Mouse (Mus musculus) midbrain, postnatal 0 days (tissue): ENCODE results near the gene Hyal1. TPM values are rescaled to one million over a fixed set of nuclear protein-coding genes. Genes with fewer than 3 reads are reported as not detected.
A peak's percentile ranks its signal among the peaks of the same experiment; 100 is the strongest.

ENCODE experiments used
- ATAC-seq: fragments of 200-750 bp; cut with Nextera tagmentation; 2 replicates; pipeline ENCODE4 v1.8.0; 2017; ENCODE audit warnings: moderate number of reproducible peaks, mild to moderate bottlenecking, moderate TSS enrichment, moderate library complexity; ENCODE audit not compliant: low FRiP score
- DNase-seq: peaks from one replicate; pipeline ENCODE4 v3.0.0-alpha.2; 2015; ENCODE audit warnings: low spot score
- H3K27ac ChIP-seq: fragments of 300-500 bp; sonication (generic); 2 replicates; pipeline ENCODE4 v1.5.1; 2014; ENCODE audit warnings: low read depth, mild to moderate bottlenecking, low read length, mixed read lengths
- H3K27me3 ChIP-seq: fragments of 300-500 bp; sonication (generic); 2 replicates; pipeline ENCODE4 v1.6.1; 2014; ENCODE audit warnings: low read length, control low read depth, mixed read lengths; ENCODE audit not compliant: insufficient read depth
- H3K36me3 ChIP-seq: fragments of 300-500 bp; sonication (generic); 2 replicates; pipeline ENCODE4 v1.6.1; 2014; ENCODE audit warnings: low read length, control low read depth, mixed read lengths; ENCODE audit not compliant: insufficient read depth
- H3K4me1 ChIP-seq: fragments of 300-500 bp; sonication (generic); 2 replicates; pipeline ENCODE4 v1.6.1; 2014; ENCODE audit warnings: mild to moderate bottlenecking, control low read depth, antibody characterized with exemption, low read length, mixed read lengths; ENCODE audit not compliant: insufficient read depth
- H3K4me2 ChIP-seq: fragments of 300-500 bp; sonication (generic); 2 replicates; pipeline ENCODE4 v1.6.1; 2014; ENCODE audit warnings: low read depth, mild to moderate bottlenecking, low read length, mixed read lengths; ENCODE audit not compliant: poor library complexity, severe bottlenecking
- H3K4me3 ChIP-seq: fragments of 300-500 bp; sonication (generic); 2 replicates; pipeline ENCODE4 v1.5.1; 2014; ENCODE audit warnings: low read depth, mild to moderate bottlenecking, low read length, moderate library complexity
- H3K9ac ChIP-seq: fragments of 300-500 bp; sonication (generic); replicated peaks from 2 replicates; pipeline ENCODE4 v1.6.1; 2014; ENCODE audit warnings: mild to moderate bottlenecking, low read length, moderate library complexity, mixed read lengths; ENCODE audit not compliant: poor library complexity, severe bottlenecking
- H3K9me3 ChIP-seq: fragments of 300-500 bp; sonication (generic); 2 replicates; pipeline ENCODE4 v1.6.1; 2016; ENCODE audit warnings: low read length, control low read depth
- CTCF ChIP-seq: IDR thresholded peaks from 2 replicates; pipeline ENCODE4 v1.5.1; 2016; ENCODE audit warnings: antibody characterized with exemption, mild to moderate bottlenecking
- WGBS: fragments of 180-500 bp; shearing (Covaris S2); extraction: QIAGEN DNeasy Blood & Tissue Kit; methylation state at CpG from one replicate; pipeline ENCODE4 v1.1.7; 2014; 5-methylcytosine and 5-hydroxymethylcytosine counted together
- polyA plus RNA-seq: library from polyadenylated mRNA; unstranded; fragments of >200 nt; fragmentation: Nextera tagmentation; extraction: Ambion mirVana; gene quantifications from 2 replicates; pipeline ENCODE4 v1.2.1, GENCODE M21; 2015
- total RNA-seq: library from RNA; depleted of rRNA; stranded (reverse); fragments of >200 nt; gene quantifications from 2 replicates; pipeline ENCODE4 v1.2.3, GENCODE M21; 2014

Hyal1 gene
- total and polyA plus RNA-seq, 2 experiments from 2014 or later: 2.9 to 3.5 TPM

- DNase-seq: peak; percentile 57
- H3K9ac ChIP-seq: no peak overlapping the region
Measured at GRCm38 (mm10) chr9:107618778-107619545, 42.2 kb downstream of the Hyal1 start.

GRCm38 (mm10) chr9:107619546-107619879 lies 42.8 kb downstream of the Hyal1 start:
- WGBS: 76% methylated on average over 13 of the region's 13 CpGs
- H3K4me2 ChIP-seq: no peak overlapping the region
- H3K4me3 ChIP-seq: no peak overlapping the region
- no peaks in the 10 kb centered on the region for H3K27me3 ChIP-seq
- DNase-seq: no peak
- TF ChIP-seq CTCF: no peak
- no peak overlapping the region for H3K9ac ChIP-seq
- H3K36me3 ChIP-seq: peaks cover 57% of the 10 kb centered on the region
- H3K27ac ChIP-seq: 0 out of 2 replicates have a peak overlapping the region, but pooled peaks have one; percentile 27
- H3K4me1 ChIP-seq: no peaks in the 10 kb centered on the region
- no peaks in the 10 kb centered on the region for H3K9me3 ChIP-seq
- ATAC-seq: no peak

More at GRCm38 (mm10) chr9:107618778-107619545, 42.2 kb downstream of the Hyal1 start:
- peak overlapping the region; percentile 38 for H3K27ac ChIP-seq
- no peak overlapping the region for H3K4me2 ChIP-seq
- no peak overlapping the region for H3K4me3 ChIP-seq
- TF ChIP-seq CTCF: no peak
- H3K36me3 ChIP-seq: peaks cover 58% of the 10 kb centered on the region
- no peak for ATAC-seq
- no peaks in the 10 kb centered on the region for H3K4me1 ChIP-seq
- H3K27me3 ChIP-seq: no peaks in the 10 kb centered on the region
- H3K9me3 ChIP-seq: no peaks in the 10 kb centered on the region
- WGBS: 55% methylated on average over 13 of the region's 13 CpGs

GRCm38 (mm10) chr9:107620954-107621353 lies 44.2 kb downstream of the Hyal1 start:
- peaks cover 51% of the 10 kb centered on the region for H3K36me3 ChIP-seq
- H3K9me3 ChIP-seq: no peaks in the 10 kb centered on the region
- no peak overlapping the region for H3K27ac ChIP-seq
- ATAC-seq (no peak), DNase-seq (no peak)
- H3K27me3 ChIP-seq: no peaks in the 10 kb centered on the region
- H3K4me2 ChIP-seq: no peak overlapping the region
- H3K4me3 ChIP-seq: no peak overlapping the region
- H3K9ac ChIP-seq: no peak overlapping the region
- no peaks in the 10 kb centered on the region; the same call in 1 of the 2 replicates for H3K4me1 ChIP-seq
- no peak for TF ChIP-seq CTCF

GRCm38 (mm10) chr9:107624539-107624938 lies 47.8 kb downstream of the Hyal1 start:
- H3K36me3 ChIP-seq: peaks cover 21% of the 10 kb centered on the region
- no peak overlapping the region for H3K4me3 ChIP-seq
- peaks cover 27% of the 10 kb centered on the region for H3K4me1 ChIP-seq
- ATAC-seq (no peak), DNase-seq (no peak)
- H3K27me3 ChIP-seq: no peaks in the 10 kb centered on the region
- no peaks in the 10 kb centered on the region for H3K9me3 ChIP-seq
- peak overlapping the region; percentile 26 for H3K27ac ChIP-seq
- H3K4me2 ChIP-seq: no peak overlapping the region
- WGBS: 62% methylated on average over 5 of the region's 5 CpGs
- no peak overlapping the region for H3K9ac ChIP-seq
- TF ChIP-seq CTCF: no peak

- TF ChIP-seq CTCF: no peak
- 74% methylated on average over 3 of the region's 3 CpGs for WGBS
- ATAC-seq (no peak), DNase-seq (no peak)
- Histone ChIP-seq H3K27me3 (no peaks in the 10 kb centered on the region), H3K36me3 (peaks cover 17% of the 10 kb centered on the region), H3K9ac (no peak overlapping the region), H3K9me3 (no peaks in the 10 kb centered on the region), H3K4me3 (no peak overlapping the region), H3K4me2 (no peak overlapping the region), H3K4me1 (peaks cover 31% of the 10 kb centered on the region), H3K27ac (peak overlapping the region; percentile 95; the same call in 1 of the 2 replicates)
Measured at GRCm38 (mm10) chr9:107624951-107625350, 48.2 kb downstream of the Hyal1 start.

- no peak for DNase-seq
- Histone ChIP-seq H3K4me2 (no peak overlapping the region), H3K27ac (peak overlapping the region; percentile 95), H3K9ac (no peak overlapping the region), H3K9me3 (no peaks in the 10 kb centered on the region), H3K4me1 (peaks cover 36% of the 10 kb centered on the region), H3K4me3 (no peak overlapping the region), H3K27me3 (no peaks in the 10 kb centered on the region), H3K36me3 (peaks cover 13% of the 10 kb centered on the region; the same call in 1 of the 2 replicates)
- no peak for ATAC-seq
- 85% methylated on average over 12 of the region's 12 CpGs for WGBS
- peak; percentile 69 for TF ChIP-seq CTCF
Measured at GRCm38 (mm10) chr9:107625351-107626128, 48.8 kb downstream of the Hyal1 start.
